Mouse (Mus musculus): ENCODE measurements around the gene 4921504E06Rik.
A peak's percentile ranks its signal among the peaks of the same experiment; 100 is the strongest.

4921504E06Rik gene

DNA sequence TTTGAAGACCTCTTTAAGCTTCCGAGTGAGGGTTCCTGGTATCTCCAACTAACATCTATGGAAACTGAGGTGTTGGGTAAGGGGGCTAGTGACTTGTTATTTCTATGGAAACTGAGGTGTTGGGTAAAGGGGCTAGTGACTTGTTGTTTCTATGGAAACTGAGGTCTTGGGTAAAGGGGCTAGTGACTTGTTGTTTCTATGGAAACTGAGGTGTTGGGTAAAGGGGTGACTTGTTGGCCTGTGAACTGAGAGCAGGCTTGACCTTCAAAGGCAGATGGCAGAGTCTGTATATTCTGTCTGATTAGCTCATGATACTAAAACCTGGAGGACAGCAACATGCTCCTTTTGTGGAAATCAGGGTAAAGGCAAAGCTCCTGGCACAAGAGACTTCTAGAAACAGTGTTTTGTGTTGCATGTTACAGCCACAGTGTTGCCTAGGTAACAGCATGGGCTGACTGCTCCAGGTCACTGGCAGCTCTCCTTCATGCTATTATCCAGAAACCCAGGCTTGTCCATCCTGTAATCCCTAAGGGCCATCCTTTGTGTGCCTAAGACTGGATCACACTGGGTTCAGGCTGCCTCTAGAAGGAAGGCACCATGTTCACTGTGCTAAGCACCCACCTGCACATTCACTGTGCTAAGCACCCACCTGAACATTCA lies 133.9 kb downstream of the 4921504E06Rik start:
- no peak for DNase-seq (ENCODE audit: low read depth)

DNA sequence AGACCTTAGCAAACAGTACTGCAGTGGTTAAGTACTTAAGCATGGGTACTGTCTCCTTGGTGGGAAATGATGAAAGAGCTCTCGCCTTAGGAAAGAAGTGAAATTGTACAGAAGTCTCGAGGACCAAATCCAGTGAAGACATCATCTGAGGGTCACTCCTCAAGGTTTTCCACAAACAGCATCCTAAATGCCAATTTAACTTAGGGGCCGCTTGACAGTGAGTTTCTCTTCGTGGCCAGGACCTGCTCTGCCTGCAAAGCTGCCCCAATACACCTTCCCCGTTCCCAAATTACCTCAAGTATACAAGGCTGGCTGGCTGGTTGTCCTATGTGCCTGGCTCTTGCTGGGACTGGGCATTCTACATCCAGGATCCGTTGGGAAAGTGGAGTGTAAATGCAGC lies 137.6 kb downstream of the 4921504E06Rik start:
- no peak for DNase-seq (ENCODE audit: low read depth)

DNA sequence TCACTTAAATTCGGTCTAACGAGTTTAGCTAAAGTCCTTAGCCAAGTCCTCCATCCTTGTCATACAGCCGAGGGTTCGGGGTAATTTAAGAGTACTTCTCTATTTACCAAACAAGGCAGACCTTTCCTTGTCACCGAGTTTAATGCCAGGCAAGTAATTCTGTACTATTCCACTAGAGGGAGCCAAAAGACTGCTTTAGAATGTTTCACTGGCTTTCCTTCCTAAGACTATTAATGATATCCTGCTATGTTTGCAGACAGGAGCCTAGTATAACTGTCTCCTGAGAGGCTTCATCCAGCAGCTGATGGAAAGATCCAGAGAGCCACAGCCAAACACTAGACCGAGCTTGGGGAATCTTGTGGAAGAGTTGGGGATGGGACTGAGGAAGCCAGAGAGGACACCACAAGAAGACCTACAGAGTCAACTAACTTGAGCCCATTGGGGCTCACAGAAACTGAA lies 138.6 kb downstream of the 4921504E06Rik start:
- peak; percentile 67 for DNase-seq (ENCODE audit: low read depth)

DNA sequence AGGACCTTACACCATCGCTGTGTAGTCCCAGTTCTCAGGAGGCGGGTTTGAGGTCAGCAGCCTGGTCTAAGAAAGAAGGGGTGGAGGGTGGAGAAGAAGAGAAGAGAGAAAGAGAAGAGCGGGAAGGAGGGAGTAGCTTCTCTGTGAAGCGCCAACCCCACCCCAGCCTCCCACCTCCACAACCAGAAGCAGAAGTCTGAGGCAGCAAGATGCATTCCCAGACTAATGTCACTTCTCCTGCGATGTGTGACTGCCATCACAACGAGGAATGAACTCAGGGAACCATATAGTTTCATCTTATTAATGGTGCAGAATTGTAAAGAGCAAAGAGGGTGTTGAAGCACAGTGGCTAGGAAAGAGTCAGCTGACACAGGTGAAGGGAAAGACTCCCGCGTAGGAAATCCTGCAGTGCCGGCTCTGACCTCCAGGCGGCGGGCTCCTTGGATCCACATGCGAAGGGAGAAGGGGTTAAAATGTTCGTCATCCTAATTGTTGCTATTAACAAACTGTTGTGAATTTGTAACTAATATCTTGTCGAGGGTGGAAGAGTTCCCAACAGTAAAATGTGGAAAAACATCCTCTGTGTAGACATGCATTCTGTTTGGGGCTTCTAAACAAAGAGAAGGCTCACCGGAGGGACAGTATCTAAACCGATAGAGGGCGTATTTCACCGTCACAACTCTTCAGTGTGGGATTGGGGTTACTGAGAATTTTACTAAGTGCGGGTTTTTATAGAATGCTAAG lies 139.3 kb downstream of the 4921504E06Rik start:
- peak; percentile 53 for DNase-seq (ENCODE audit: low read depth)

Measured in c-Kit-positive CD71-positive TER-119-negative erythroid progenitor cells, embryonic 14.5 days (primary cell).